Mouse (Mus musculus) cerebellum, adult 9-10 months (tissue): ENCODE data around the gene Gm20532.
A peak's percentile ranks its signal among the peaks of the same experiment; 100 is the strongest.

ENCODE experiments used
- DNase-seq: peaks from one replicate; pipeline ENCODE4 v3.0.0; 2022

Gene Gm20532

DNA sequence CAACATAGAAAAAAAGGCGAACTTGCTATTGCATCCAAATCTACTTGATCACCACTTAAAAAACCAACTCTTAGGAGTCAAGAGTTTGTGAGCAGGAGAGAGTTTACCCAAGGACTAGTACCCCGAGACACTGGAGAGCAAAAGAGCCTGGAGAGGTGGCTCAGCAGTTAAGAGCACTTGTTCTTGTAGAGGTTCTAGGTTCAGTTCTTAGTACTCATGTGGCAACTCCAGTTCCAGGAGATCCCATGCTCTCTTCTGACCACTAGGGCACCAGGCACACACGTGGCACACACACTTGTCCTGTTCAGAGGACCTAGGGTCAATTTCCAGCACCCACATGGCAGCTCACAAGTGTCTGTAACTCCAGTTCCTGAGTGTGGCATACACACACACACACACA, 39.6 kb downstream of the Gm20532 start:
- DNase-seq: no peak

DNA sequence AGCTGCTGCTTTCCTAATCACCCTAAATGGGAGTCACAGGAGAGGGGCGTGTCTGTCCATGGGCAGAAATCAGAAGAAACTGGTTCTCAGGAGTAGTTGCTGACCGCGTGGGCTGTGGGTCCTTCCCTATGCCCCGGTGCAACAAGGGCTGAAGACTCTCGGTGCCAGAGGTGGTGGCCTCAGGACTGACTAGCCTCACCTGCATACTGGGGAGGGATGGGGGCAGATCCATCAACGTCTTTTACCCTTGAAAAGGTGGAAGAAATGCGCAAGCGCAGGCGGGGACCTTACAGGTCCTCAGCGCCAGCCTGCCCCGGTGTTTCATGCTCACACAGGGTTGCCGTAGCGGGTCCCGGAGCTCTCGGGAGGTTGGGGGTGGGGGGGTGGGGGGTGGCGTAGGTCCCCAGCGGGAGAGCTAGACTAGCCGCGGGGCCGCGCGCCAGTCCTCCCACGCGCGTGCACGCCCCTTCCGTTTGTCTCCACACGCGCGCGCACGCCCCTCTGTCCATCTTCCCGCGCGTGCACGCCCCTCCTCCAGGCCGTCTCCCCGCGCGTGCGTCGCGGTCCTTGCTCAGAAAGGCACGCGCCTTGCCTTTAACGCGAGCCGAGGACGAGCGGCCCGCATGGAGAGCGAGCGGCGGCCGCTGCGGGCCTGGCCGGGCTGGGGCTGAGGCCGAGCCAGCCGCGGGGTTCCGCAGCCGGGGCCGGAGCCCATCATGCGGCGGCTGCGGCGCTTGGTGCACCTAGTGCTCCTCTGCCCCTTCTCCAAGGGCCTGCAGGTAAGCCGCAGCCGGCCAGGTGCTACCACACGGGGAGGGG, 41.7 kb downstream of the Gm20532 start, which contains the start of gene Fam69b:
TSS of gene Fam69b (plus strand) at position 537 of the 819 bp plus-strand sequence.
- peak; percentile 91 for DNase-seq

- peak; percentile 46 for DNase-seq
Observed at GRCm38 (mm10) chr2:26628792-26629437, 42.5 kb downstream of the Gm20532 start.

DNA sequence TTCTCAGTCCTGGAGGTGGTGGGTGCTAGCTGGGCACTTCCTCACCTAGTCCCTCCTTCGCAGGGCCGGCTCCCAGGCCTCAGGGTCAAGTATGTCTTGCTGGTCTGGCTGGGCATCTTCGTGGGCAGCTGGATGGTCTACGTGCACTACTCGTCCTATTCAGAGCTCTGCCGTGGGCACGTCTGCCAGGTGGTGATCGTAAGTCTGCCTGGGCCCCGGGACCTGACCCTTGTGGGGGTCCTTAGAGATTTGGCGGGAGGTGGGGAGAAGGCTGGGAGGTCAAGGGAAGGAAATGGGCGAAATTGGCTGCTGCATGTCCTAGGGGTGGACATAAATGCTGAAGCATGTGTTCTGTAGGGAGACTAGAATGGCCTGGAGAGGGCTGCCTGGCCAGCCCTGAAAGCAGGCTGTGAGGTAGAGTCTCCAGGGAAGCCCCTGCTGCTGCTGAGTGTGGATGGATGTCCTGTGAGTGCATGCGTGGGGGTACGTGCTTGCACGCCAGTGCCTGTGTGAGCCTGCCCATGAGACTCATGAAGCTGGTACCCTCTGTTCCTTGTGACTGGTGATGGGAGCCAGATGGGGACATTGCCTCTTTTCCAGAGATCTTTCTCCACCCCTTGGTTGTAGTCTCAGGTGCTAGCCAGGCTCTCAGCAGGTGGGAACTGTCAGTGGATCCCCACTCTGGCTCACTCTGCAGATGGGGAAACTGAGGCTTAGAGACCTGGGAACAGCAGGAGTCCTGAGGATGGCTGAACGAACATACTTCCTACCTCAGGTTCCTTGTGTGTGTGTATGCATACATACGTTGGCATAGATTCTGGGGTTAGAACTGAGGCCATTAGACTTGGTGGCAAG, 46.3 kb downstream of the Gm20532 start:
- no peak for DNase-seq

DNA sequence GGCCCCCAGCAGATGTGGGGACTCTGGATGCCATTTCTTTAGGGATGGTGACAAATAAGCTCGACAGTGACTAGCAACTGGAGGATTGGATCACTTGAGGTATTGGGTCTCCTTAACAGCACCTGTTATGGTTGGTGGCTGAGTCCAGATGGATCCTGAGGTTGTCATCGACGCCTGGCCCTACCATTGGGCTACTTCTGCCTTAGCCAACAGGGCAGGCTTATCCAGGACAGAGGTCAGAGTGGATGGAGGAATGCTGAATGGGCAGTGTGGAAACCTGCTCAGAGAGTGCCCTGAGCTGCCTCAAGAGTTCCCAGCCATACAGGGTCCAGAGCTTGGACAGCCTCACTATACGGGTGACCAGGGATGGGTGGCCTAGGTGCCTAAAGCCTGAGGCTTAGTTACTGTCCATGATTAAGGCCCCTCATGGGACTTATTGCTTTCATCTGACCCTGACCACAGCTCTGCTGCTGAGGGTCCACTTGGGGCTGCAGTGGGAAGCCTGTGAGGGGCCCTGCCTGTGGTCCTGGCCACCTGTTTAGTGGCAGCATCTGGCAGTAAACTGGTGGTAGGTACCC, 47.6 kb downstream of the Gm20532 start:
- no peak for DNase-seq

GRCm38 (mm10) chr2:26634629-26635488, 48.4 kb downstream of the Gm20532 start:
- no peak for DNase-seq

GRCm38 (mm10) chr2:26635489-26636324, 49.3 kb downstream of the Gm20532 start:
- DNase-seq: peak; percentile 23

DNA sequence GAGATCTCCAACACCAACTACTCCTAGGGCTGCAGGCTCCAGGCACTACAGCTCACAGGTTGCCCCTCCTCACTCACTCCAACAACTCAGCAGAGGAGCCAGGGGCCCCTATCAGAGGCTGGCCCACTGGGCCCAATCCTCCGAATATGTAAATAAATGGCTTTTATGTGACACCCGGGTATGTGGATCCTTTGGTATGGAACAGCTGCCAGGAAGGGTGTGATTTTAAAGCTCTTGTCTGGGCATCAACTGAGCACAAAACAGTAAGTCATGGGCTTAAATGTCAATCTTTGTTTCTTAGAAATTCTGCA, 49.8 kb downstream of the Gm20532 start:
- no peak for DNase-seq

GRCm38 (mm10) chr2:26637316-26637932, 51.0 kb downstream of the Gm20532 start:
- DNase-seq: no peak

GRCm38 (mm10) chr2:26638039-26638438, 51.6 kb downstream of the Gm20532 start:
- DNase-seq: no peak

GRCm38 (mm10) chr2:26638572-26638971, 52.1 kb downstream of the Gm20532 start:
- DNase-seq: peak; percentile 20

DNA sequence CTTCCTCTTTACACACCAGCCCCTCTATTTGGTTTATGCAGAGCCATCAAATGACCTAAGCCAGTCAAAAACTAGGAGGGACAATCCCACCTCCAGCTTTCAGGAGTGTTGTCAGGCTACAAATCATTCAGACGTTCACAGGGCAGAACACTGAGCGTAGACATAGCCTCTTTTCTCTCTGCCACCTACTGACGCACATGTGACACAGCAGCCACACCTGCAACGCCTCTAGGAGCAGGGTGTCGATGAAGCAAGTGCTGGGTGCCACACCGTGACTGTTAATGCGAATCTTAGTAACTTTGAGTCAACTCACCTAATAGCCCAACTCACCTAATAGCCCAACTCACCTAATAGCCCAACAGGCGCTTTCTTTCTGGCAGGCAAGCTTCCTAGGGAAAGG, 52.6 kb downstream of the Gm20532 start:
- peak; percentile 28 for DNase-seq

GRCm38 (mm10) chr2:26639838-26640830, 53.7 kb downstream of the Gm20532 start:
- DNase-seq: peak; percentile 97

GRCm38 (mm10) chr2:26641006-26641647, 54.7 kb downstream of the Gm20532 start:
- DNase-seq: no peak

DNA sequence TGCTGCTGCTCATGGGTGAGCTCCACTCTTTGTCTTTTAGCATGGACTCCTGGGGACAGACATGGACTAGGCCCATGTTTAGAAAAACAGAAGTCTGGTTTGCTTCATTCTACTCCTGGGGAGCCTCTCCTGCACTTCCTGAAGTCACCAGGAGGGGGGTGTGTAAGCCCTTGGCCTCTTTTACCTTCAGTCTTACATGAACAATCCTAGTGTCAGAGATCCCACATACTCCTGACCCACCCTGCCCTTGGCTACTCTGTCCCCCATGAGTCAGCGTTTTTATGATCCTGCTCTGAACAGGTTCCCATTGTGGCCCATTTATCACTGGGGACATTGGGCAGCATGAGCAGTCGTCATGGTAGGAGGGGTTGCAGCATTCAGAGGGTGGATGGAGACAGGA, 57.5 kb downstream of the Gm20532 start:
- DNase-seq: no peak

- peak; percentile 79 for DNase-seq
Observed at GRCm38 (mm10) chr2:26646643-26647293, 60.3 kb downstream of the Gm20532 start.

GRCm38 (mm10) chr2:26654687-26655086, 68.2 kb downstream of the Gm20532 start:
- DNase-seq: no peak

DNA sequence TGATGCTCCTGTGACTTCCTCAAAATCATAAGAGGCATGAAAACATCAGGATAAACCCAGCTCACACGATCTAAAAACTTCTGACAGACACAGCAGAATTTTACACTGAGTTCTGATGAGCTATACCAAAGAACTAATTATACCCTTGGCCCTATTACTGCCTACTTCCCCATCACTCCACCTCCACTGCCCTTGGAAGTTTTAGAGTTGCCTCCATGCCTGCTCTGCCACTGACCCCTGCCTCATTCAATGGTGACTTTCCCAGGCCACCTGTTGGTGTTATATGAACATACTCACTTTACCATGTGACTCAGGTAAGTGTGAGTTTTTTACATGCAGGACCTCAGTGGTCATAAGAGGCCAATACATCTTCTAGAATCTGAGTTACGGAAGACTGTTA, 71.0 kb downstream of the Gm20532 start:
- DNase-seq: no peak
